Mouse (Mus musculus) kidney, postnatal 14 days (tissue): ENCODE data around the gene Dmwd.
A peak's percentile ranks its signal among the peaks of the same experiment; 100 is the strongest.

Experiments
- DNase-seq: peaks from one replicate; pipeline ENCODE4 v3.0.0; 2022; ENCODE audit warnings: mixed read lengths

Gene Dmwd

DNA sequence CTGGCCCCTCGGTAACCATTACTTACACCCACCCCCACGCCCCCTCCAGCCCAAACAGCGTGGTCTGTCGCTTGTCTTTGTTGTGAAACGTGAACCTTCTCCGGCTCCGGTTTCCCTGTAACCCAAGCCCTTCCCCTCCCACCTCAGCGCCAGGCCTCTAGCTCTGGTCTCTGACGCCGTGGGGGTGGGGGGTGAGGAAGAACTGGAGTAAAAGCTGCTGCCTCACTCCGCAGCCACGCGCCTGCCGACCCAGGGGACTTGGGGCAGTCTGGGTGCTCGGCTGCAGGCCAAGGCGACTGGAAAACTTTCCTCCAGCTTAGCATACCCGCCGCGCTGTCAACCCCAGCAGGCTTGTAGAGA lies 19.7 kb downstream of the Dmwd start:
- peak; percentile 81 for DNase-seq

DNA sequence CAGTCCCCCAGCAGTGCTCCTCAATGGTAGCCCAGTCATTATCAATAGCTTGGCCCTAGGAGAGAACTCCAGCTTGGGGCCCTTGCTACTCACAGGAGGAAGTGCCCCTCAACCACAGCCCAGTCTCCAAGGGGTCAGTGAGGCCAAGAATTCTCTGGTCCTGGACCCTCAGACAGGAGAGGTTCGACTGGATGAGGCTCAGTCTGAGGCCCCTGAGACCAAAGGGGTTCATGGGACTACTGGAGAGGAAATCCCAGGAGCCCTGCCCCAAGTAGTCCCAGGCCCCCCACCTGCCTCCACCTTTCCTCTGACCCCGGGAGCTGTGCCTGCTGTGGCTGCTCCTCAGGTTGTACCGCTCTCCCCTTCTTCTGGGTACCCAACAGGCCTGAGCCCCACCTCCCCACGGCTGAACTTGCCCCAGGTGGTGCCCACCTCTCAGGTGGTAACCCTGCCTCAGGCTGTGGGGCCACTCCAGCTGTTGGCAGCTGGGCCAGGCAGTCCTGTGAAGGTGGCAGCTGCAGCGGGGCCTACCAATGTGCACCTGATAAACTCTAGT lies 20.5 kb downstream of the Dmwd start:
- no peak for DNase-seq

DNA sequence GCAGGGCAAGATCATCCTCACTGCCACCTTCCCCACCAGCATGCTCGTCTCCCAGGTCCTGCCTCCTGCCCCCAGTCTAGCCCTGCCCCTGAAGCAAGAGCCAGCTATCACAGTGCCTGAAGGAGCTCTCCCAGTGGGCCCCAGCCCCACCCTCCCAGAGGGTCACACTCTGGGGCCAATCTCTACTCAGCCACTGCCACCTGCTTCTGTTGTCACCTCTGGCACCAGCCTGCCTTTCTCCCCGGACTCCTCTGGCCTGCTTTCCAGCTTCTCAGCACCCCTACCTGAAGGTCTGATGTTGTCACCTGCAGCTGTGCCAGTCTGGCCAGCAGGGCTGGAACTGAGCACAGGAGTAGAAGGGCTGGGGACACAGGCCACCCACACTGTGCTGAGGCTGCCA lies 21.2 kb downstream of the Dmwd start:
- DNase-seq = no peak

DNA sequence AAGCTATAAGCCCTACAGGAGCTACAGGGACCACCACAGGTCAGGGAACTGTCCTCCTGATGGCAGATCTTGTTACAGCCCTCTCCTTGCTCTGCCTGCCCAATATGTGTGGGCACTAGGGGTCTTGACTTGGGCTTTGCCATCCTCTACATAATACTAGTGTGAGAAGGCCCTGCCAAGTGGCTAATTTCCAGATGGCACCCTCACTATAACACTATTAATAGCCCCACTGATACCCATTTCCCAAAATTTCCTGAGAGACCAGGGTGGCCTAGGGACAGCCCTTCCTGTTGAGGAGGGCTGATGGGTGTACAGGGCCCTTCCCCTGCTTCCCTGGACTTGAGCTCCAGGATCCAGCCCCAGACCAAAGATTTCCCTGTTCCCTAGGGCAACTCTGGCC lies 21.8 kb downstream of the Dmwd start:
- no peak for DNase-seq

DNA sequence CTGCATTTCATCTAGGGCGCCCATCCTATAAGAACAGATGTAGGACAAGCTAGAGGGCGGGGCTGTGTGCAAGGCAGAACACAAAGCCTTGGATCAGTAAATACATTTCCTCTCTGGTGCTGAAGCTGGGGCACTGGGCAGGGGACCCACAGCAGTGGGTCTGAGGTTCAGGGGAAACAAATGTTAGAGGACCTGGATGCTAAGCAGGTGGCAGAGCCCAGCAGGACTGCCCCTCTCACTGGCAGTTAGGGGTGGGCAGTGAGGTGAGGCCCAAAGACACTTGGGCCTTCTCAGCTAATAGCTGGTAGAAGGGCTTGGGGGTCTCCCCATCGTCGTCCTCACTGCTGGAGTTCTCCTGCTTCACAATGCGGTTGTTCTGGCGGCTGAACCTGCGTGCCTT lies 22.8 kb downstream of the Dmwd start:
- DNase-seq = no peak

DNA sequence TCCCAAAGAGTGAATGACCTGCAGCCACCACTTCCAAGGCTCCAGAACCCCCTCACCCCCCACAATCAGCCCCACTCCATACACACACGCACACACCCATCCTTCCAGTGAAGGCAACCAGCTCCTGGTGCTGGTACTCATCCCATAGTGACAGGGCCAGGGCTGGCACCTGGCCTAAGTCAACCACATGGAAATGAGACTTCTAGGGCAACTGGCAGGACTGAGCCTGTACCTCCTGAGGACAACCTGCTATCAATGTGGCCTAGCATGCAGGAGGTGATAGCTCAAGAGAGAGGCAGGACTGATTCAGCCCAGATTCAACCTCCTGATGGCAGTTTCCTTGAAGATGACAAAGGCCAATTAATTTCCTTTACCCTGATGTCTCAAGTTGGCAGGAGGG lies 24.3 kb downstream of the Dmwd start:
- DNase-seq = no peak

DNA sequence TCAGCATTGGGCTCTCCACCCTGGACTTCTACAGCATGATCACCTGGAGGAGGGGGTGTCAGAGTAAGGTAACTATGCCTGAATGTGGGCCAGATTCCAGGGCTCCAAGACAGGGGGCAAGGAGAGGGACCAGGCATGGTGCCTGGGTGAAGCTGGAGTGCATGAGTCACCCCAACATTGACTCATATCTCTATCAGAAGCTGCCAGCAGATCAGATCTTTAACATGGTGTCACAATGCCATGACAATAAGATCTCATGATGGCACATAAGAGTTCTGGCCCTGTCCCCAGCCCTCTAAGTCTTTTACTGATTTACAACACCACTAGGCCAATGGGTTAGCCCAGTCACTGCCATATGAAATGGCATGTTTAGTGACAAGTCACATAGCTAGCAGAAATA lies 27.7 kb downstream of the Dmwd start:
- no peak for DNase-seq

DNA sequence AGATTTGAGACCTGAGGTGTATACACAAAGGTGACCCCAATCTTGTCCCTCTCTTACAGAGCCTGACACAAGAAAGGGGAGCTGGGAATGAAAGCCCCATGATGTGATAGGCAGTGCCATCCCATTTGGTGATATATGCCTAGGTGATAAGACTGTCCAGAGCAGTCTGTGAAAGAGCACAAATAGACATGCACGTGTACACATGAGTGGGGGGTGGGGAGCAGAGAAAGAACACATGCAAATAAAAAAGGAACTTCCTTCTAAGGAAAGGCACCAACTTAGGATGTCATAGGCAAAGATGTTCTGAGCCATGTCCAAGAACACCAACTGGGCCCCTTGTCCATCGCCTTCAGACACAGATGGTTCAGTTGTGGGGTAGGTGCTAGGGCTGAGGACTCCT lies 28.5 kb downstream of the Dmwd start:
- DNase-seq = no peak

DNA sequence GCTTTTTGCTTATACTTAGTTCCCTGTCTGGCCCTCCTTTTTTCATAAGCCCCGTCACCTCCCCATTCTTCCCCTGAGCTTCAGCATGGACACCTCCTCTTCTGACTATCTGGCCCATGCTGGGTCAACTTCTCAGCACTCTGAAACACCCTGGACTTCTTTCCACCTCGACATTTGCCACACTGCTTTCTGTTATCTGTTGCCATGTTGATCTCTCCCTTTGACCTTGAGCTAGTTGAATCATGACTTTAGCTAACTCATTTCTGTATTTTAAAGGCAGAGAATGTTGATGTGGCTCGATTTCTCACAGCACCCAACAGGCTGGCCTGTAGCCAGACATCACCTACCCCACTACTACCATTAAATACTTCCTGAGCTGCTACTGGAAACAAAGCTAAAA lies 31.4 kb downstream of the Dmwd start:
- DNase-seq = no peak

DNA sequence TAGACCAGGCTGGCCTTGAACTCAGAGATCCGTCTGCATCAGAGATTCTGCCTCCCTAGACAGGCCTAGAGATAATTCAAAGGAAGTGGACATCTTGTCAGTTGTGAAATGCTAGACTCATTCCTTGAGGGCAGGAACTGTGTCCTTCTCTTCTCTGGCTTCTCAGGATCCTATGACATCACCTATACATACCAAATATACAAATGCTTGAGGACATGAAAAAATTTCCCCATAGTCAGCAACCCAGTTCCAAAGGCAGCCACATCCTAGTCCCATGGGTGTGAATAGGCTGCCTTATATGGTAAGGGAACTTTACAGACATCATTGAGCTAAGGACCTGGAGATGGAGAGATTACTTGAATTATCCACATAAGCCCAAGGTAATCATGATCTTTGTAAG lies 33.5 kb downstream of the Dmwd start:
- DNase-seq = no peak

DNA sequence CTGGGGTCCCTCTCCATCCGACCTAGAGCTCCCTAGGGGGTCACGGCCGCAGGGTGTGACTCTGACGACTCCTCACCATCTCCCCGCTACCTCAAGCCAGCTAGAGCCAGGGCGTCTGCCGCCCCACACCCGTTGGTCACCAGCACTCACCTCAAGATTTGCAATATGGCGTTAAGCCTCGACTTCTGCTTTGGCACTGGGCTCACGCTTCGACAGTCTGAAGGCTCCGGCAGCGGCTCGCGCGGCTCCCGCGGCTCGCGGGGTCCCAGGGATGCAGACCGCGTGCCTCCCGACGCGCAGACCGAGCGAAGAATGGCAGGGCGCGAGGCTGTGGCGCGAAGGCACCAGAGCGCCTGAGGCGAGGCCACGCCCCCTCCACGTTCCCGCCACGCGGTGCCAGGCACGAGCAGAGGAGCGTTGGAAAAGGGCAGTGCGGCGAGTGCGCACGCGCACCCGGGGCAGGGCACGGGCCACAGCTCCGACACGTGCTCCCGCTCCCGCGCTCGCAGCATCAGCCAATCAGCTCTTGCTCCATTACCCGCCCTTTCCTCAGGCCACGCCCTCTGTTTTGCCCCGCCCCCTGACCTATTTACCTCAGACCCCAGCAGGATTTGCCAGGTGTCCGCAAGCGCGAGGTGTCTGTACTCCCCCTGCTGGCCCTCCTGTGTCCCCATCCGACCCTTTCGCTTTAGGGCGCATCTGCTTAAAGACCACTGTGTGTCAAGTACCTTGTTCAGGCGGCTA lies 42.2 kb downstream of the Dmwd start, which contains the start of gene Gm4969:
TSS of gene Gm4969 (minus strand) at position 341 of the 744 bp plus-strand sequence.
- DNase-seq = peak; percentile 69

DNA sequence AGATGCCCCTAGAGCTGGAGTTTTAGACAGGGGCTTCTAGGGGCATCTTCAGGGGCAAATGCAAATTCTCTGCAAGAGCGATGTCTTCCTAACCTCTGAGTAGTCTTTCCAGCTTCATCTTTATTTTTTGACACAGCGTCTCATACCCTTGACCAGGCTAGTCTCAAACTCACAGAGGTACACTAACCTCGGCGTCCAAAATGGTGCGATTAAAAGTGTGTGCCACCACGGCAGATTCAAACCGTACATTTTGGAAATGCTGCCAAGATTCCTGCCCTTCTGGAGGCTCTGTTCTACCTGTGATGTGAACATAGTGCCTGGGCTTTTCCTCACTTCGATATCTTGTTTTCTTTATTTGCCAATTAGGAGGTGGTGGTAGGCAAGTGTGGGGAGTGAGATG lies 43.1 kb downstream of the Dmwd start:
- no peak for DNase-seq

DNA sequence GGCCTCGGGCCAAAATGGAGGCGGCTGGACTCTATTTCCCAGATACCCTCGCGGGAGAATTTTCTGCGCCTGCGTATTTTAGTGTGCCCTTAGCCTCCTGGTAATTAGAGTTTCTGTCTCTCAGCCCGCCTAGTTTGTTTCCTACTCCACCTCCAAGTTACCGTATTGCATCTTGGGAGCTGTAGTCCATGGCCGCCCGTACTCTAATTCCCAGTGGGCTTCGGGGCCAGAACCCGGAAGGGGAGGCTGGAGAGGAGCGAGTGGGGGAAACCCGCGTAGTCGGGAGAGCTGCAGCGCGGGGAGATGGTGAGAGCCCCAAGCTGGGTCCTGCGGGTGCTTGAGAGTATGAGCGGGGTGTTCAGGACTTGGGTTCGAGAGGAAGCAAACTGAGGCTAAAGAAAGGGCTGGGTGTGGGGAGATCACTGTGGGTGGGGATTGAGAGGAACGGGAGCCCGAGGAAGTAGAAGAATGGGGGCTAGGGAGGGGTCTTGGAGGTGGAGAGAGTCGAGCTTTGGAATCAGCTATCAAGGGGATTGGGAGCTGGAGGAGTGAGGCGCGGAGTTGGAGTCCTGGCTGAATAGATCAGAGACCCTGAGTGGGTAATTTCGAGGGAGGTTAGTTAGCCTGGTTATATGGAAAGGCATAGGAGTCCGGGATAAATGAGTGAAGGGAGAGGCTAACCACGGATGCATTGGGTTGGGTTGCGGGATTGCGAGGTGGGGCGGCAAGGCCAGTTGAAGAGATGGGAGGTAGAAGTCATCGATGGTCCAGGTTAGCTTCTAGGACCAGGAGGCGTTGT lies 43.8 kb downstream of the Dmwd start, which contains the start of gene Fbxo46:
TSS of gene Fbxo46 (plus strand) at position 229 of the 799 bp plus-strand sequence.
- DNase-seq = peak; percentile 96

DNA sequence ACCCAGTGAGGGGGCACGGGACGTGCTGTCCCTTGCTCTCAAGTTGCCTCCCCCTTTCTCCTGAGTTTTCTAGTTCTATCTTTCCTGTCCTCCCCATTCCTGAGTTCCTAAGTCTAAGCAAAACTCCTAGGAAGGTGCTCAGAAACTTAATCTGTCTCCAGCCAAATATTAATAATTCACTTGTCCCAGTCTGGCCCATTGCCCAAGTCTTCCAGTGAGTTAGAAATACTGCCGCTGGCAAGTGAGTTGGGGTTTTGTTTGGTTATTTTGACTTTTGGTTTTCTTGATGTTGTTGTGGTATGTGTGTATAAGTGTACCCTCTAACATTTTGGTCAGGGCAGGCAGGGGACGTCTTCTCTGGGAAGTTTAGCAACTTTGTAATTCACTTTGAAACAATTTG lies 45.7 kb downstream of the Dmwd start:
- DNase-seq = peak; percentile 65

DNA sequence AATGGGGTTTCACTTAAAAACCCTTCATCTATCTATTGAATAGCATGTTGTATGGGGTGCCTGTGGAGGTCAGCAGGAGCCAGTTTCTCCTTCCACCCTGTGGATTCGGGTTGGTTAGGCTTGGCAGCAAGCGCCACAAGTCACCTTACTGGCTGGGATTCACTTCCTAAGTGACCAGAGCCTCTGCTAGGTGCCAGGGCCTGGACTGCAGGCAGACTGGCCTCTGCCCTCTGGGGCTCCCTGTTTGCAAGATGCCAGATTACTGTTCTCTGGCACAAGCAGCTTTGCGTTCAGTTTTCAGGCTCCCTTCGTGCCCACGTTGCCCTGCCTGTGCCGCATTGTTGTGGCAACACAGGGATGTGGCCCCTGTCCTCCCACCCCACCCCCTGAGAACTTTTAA lies 48.7 kb downstream of the Dmwd start:
- DNase-seq = no peak

DNA sequence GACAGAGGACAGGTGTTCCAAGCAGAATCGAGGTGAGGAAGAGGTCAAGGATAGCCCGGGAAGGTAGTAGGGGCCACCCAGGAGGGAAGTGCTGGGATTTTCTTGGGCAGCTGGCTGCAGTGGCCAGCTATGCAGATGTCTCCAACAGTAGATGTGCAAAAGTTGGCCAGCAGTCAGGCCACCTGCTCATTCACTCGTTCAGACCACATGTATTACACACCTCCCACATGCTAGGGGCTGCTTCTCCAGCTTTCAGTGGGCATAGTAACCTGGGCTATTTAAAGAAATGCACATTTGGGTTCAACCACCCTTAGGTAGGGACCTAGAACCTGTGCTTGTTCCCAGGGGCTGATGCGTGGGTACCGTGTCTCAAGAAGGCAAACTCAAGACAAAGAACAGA lies 51.7 kb downstream of the Dmwd start:
- no peak for DNase-seq

DNA sequence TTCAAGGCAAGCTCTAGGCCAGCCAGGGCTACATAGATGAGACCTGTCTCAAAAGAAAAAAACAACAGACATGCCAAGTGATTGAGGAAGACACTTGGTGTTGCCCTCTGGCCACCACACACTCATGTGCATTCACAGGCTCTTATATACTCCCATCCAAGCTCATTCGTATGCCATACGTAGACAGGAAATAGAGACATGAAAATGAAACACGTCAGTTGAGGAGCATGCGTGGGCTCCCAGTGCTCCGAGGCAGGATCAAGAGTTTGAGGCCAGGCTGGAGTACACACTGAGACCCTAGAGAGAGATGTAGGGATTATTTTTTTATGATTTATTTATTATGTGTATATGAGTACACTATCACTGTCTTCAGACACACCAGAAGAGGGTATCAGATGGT lies 53.4 kb downstream of the Dmwd start:
- DNase-seq = no peak

DNA sequence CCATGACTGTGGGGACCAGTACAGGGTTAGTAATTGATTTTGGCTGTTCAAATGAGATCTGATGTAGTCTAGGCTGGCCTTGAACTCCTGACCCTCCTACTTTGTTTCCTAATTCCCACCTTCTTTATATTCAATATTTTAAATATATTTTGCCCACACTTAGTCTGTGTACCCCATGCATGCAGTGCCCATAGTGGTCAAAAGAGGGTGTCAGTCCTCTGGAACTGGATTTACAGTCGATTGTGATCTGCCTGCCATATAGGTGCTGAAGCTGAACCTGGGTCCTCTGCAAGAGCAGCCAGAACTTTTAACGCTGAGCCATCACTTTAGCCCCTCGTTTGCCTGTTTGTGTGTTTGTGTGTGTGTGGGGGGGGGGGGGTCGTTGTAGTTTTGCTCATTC lies 54.6 kb downstream of the Dmwd start:
- DNase-seq = no peak

DNA sequence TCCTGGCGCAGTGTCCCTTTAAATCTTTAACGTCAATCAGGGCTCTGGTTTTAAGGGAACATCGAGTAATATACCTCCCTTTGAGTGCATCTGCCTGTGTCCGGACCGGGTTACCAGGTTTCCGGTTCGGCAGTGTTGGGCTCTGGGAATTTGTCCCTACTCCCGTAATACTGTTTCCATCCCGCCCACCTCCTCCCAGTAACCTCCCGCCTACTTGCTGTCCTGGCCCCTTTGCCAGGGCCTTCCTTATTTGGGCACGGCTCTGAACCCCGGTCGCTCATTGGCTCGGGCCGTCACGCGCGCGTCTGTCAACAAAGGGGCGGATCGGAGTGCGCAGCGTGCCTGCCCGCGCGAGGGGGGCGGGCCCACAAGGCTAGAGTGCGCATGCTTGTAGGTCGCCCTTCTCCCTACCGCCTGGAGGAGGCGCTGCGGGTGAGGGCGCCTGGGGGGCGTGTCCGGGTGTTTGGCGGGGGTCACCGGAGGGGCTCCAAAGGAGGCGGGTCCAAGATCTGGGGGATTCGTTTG lies 55.4 kb downstream of the Dmwd start:
- DNase-seq = peak; percentile 99
